Mouse (Mus musculus): Measurements from ENCODE around the gene A930018P22Rik.

DNA sequence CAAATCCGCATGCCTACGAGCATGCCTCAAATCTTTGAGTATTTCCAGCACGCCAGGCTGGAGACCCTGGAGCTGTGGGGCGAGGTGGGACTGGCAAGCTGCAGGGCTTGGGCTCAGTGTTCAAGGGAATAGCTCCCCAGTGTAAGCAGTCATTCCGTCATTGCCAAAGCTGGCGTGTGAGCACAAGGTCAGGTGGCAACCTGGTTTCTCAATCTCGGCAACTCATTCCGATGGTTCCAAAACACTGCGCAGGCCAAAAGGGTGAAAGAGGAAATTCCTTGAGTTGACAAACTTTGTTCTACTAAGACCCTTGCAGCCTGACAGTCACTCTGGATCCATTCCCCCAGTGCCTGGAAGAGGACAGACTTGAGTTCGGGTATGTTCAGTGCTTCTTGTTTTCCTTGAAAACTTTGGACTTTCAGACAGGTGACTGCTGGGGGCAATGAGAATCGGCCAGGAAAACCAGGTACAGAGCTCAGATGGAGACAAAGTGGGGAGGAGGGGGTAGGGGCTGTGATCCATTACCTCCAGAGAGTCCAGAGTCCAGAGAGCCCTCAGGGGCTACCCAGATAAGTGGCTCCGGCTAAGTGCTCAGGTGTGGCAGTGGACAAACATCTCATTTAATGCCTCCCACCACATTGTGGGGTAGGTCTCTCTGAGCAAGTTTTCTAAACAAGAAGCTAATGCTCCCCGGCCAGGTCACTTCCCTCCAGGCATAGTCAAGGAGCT, 6.4 kb downstream of the A930018P22Rik start:
- no peak for TF ChIP-seq ZNF384 (IDR thresholded peaks at IDR 0.05; ENCODE audit: low read depth, low read length)
- no peak for TF ChIP-seq ZC3H11A (IDR thresholded peaks at IDR 0.05; ENCODE audit: borderline replicate concordance, low read depth, low read length)
- TF ChIP-seq CHD2 (IDR thresholded peaks at IDR 0.05; ENCODE audit: low read depth, low read length) = no peak
- TF ChIP-seq HCFC1 (IDR thresholded peaks at IDR 0.05; ENCODE audit: borderline replicate concordance, insufficient read depth, low read length) = no peak
